Mouse (Mus musculus) layer of hippocampus, adult 9-11 months (tissue): ENCODE data around the gene Cited1.
"Not testable (repeated sequence)": the region's sequence is repeated elsewhere in the genome, so short reads cannot be mapped to it uniquely, and the experiment has no call there.

Experiments
- DNase-seq: peaks from one replicate; pipeline ENCODE4 v3.0.0; 2022

Gene Cited1

DNA sequence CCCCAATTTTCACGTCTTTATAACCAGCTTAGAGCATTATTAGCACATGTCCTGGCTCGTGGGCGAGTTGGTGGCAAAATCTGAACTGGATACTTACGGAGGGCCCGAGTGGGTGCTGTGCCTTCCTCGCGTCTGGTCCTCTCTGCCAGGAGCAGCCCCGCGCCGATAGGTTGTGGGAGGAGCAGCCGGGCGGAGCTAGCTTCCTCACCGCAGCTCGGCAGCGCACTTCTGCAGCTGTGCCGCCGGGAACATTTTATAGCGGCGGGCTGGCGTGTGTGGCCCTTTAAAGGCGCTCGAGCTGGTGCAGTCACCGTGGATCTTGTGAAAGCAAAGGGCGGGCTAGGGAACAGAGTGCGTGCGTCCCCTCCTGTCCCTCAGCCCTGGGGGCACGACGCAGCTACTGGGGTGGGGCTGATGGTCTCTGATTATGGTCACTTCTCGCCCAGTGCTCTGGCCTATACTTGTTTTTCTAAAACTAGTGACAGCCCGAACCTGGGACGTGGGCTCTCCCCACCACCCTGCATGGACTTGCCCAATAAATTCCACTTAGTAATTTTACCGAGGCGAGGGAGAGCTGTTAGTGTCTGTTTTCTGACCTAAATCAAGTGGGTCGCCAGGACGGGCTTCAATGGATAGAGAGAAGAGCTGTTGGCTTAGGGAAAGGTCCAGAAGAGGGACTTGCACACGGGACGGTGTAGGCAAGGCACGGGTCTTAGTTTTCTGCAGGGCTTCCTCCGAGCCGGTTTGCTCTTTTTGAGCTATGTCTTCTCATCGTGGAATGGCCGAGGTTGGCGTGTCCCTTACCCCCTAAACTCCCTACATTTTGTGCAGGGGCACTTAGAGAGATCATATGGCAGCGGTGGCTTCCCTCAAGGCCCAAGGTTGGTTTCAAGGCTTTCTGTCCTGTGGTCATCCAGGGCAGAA lies at the start of gene Cited1:
Cited1 (minus strand) TSS at position 245 of the 924 bp plus-strand sequence.
- peak; percentile 54 for DNase-seq

DNA sequence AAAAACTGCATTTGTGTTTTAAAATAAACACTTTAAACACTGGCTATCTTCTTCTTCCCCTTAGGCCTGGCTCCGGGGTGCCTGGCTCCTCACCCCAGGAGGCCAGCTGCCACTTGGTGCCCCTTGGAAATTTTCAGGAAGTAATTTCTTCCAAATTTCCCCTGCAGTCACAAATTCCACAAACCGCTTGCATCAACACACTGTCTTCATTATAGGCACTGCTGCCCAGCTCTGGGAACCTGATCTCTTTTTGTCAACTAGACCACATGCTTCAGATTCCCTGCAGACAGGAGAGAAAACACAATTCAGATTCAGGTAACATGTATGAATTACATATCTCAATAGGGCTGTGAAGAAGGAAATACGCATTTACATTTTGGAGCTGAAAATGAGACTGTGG lies 32.9 kb upstream of the Cited1 start:
- DNase-seq = no peak

DNA sequence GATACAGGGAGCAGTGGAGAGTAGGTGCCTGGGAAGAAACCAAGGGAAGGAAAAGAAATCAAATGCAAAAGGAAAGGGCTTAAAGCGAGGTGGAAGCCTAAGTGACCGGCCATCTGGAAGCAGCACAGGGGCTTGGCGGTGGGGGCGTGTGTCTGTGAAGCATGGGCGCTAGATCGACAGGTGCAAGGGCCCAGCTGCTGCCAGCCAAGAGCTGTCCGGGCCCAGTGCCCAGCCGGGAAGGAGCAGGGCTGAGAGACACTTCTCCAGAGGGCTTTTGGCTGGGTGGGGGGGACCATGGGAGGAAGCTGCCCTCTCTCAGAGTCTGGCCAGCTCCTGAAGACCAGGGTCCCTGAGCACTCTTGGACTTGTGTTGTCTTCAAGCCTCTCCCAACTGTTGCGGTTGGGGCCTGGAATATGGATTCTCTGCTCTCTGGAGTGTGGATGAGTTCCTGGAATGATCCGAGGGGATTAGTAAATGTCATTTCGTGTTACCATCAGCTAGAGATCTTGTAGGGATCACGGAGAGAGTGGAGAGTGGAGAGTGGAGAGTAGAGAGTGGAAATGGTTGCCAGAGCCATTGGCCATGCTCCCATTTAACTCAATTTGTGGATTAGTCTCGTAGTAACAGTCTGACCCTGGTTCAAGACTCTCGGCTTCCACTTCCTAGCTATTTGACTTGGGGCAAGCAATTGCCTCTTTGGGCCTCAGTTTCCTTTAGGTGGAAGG lies 10.8 kb upstream of the Cited1 start:
- DNase-seq = no peak

DNA sequence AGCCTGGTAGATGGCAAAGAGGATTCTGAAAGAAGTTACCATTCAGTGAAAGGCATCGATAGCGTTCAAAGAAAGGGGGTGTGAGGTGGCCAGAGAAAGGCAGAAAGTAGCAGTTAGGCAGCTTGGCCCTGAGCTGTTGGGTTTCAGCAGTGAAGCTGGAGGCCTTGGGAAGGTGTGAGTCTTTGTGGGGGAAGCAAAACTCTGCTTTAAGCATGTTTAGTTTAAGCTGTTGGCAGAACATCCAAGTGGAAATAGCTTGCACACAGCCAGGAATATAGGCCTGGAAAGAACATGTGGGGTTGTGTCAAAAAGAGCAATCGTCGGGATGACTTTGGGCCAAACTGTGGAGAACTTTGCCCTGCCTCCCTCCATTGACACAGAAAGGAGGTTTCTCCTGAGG lies 7.8 kb upstream of the Cited1 start:
- no peak for DNase-seq

DNA sequence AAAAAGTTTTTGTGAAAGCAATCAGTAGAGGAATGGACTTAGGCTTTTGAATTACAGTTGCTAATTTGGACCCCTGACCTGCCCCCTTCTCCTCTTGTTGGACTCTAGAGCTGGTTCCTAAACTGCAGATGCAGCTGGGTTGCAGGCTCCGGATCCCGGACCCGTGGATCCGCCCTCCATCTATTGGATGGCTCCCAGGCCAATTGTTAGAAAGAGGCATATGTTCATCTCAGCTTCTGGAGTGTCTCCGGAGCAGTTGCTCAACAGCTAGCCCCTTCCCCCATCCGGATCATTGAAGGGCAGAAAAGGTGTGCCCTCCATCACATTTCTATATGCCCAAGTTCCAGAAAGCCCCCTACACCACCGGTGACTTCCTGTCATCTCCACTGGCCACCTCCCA lies 1.9 kb upstream of the Cited1 start:
- DNase-seq = peak; percentile 8

DNA sequence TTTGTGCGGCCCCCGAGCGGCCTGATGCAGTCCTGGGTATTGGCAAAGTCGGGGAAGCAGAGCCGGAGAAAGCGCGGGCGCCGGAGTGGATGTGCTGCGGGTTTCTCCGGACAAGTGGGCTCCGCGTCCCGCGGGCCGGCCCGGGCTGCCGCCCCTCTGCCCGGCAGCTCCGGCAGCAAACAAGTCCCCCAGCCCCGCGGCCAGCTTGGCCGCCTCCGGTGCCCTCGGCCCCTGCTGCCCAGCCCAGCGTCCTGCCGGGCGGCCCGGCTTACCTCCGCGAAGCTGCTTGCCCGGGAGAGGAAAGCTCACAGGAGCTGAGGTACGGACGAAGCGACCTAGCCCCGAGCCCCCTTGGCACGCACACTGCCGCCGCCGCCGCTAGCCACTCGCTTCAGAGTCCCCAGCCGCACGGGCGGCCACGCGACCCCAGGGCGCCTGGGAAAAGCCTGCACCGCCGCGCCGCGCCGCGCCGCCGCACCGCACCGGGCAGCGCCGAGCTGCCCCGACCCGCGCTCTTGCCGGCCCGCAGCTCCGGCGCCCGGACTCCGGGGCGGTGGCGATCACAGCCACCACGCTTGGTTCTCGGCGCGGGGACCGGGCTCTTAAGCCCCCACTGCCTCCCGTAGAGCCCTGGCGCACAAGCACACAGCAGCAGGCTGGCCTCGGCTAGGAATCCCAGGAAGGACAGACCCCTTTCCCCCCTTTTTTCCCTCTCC lies 602 bp downstream of the Cited1 start:
- DNase-seq = no peak

DNA sequence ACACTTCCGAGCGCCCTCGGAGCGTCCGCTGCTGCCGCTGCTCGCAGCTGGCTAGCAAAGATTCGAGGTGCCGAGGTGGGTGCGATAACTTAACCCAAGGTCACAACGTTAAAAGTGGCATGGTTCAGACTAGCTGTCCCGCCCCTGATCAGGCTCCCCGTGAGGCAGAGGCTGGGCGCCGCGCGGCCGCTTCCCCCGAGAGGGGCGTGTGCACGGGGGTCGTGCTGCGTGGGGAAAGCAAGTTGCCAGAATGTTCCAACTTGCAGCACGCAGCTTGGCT lies 1.1 kb downstream of the Cited1 start:
- no peak for DNase-seq

DNA sequence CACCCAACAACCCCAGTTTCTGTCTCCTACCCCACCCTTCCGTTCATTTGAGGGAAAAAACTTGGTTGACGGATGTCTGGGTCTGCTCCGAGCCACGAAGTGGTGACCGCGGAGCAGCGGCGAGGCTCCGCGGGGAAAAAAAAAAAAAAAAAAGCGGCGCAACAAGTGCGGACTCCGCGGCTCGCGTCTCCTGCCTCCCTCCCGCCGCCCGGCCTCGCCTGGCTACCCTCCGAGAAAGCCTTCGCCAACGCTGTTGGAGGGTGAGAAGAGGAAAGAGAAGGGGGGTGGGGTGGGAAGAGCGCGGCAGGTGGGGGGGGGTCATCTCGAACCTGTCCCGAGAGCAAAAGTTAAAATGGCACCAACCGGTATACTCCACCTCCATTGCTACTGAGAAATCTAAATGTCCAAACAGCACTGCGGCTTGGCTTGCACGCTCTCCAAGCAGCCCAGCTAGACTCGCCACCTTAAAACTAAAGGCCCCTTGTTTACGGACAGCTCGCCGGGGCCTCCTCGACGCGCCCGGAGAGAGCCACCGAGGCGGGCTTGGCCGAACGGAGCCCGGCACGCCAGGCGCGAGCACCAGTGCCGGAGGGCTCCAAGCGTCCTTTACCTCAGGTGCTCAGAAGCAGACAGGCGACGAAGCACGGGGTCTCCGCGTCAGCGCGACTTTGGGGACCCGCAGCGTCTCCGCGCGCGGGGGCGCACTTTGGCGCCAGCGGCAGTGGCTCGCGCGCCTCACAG lies 1.7 kb downstream of the Cited1 start:
- DNase-seq = no peak

DNA sequence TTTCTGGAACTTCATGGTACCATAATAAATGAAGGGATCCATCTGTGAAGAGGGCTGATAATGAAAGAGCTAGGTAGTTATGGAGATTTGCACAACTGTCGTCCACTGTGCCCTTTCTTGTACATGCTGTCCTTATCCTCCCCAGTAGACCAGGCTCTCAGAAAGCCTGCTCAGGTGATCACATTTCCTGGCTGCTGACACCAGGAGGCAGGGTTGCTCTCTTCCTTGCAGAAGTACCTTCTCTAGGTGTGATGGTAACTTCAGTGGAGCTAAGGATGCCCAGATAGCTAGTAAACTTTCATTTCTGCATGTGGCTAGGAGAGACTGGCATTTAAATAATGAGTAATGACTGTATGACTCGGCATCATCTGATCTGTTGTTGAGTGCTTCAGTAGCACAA lies 7.6 kb downstream of the Cited1 start:
- no peak for DNase-seq

DNA sequence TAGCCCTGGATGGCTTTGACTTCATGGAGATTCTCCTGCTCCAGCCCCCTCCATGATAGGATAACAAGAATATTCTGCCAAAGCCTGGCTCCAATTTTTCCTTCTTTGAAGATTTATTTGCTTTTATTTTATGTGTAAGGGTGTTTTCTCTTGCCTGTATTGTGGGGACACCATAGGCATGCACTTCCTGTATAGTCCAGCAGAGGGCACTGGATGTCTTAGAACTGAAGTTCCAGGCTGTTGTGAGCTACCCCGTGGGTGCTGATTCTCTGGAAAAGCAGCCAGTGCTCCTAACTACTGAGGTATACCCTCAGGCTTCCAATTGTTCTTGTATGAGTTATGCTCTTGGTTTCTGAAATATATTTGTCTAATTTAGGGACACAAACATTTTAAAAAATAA lies 32.9 kb downstream of the Cited1 start:
- no peak for DNase-seq

DNA sequence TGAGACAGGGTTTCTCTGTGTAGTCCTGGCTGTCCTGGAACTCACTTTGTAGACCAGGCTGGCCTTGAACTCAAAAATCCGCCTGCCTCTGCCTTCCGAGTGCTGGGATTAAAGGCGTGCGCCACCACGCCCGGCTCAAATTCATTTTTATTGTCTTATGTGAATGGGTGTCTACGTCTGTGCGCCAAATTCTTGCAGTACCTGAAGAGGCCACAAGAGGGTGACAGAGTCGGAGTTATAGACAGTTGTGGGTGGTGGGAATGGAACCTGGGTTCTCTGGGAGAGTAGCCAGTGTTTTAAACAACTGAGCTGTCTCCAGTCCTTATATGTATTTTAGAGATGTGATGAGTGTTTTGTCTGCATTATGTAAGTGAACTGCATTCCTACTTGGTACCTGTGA lies 36.6 kb downstream of the Cited1 start:
- DNase-seq = not testable (repeated sequence)
